Mouse (Mus musculus) T-helper 17 cell (primary cell): Measurements from ENCODE around the gene Nynrin.

ENCODE experiments used
- in situ Hi-C, 2 experiments: fragments of 300-600 bp; cut with MboI, MseI; formaldehyde crosslinking; loops; 1 replicate in 1 of 2; 2 replicates in 1 of 2; pipeline ENCODE4 v1.15.1; 2025; ENCODE audit warnings: high pct_unique_total_duplicates in 2 of 2

Gene Nynrin

DNA sequence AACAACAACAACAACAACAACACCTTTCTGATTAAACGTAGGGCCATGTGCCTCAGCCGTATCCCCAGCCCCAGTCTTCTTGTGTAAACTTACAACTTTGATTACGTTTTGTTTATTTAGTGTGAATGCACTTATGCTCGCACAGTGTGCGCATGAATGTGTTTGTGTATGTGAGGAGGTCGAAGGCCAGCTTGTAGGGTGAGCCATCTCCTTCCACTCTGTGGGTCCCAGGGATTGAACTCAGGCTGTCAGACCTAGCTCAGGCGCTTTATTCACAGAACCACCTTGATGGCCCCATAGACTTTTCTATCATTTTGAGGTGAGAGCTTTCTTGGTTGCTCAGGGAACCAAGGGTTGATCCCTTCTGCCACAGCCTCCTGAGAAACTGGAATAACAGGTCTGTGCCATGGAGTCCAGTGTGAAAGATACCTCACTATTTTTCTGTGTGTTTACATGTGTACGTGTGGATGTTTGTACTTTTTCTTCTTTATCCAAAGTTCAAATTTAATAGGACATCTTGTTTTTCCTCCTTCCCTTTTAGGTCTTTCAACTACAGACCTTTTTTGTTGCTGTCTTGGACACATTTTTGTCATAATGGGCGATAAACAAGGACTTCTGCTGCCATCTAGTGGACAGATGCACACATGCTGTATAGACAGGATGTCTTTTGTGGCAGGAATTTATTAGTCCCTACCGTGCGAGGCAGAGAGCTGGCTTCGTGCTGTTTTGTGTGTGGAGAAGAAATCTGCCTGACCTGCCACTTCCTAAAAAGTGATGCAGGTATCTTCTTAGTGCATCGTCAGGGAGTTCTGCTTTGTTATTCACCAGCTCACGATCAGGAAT lies 64.7 kb downstream of the Nynrin start:
- in situ Hi-C loops = no loop called here

DNA sequence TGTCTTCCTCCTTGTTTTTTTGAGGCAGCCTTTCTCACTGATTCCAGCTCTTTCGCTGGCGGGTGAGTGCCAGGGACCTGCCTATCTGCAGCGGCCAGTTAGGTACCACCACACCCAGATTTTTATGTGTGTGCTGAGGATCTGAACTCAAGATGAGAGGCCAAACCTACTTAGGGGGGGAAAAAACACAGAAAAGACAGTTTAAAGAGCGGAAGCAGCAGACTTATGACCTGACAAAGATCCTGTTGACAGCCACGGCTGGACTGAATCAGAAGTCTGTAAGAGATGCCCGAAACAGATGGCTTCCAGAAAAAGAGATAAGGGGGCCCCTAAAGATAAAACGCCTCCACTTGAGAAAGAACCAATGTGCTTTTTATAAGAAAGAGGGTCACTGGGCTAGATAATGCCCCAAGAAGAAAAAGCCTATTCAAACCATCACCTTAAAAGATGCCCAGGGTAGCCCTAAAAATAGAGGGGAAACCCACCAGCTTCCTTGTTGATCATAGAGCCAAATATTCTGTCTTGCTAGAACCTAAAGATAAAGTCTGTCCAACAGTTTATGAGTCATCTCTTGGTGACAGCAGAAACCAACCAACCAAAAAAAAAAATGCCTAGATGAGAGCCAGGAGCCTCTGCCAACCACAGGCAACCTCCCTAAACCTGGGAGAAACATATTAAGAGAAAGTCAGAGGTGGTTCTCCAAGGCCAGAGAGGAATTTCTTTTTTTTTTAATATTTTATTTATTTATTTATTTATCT lies 68.8 kb downstream of the Nynrin start:
- in situ Hi-C loops = loop anchor here (5.0 kb wide), 2 partner anchors 45 to 50 kb away; no protein-coding TSS in a partner anchor
